Mouse (Mus musculus): Measurements from ENCODE around the gene Cyb5d1.

Gene Cyb5d1

GRCm38 (mm10) chr11:69415668-69416451 lies 20.4 kb upstream of the Cyb5d1 start:
- no peak for DNase-seq

- no peak for DNase-seq
Measured at GRCm38 (mm10) chr11:69415327-69415667, 19.9 kb upstream of the Cyb5d1 start.

- no peak for DNase-seq
Measured at GRCm38 (mm10) chr11:69414421-69415326, 19.2 kb upstream of the Cyb5d1 start.

- DNase-seq = no peak
Measured at GRCm38 (mm10) chr11:69413221-69414181, 18.1 kb upstream of the Cyb5d1 start, which contains the start of gene Kdm6b. Gene Kdm6b (minus strand): TSS chr11:69413675.

- DNase-seq = no peak
Measured at GRCm38 (mm10) chr11:69412548-69412947, 17.1 kb upstream of the Cyb5d1 start.

GRCm38 (mm10) chr11:69411538-69412203 lies 16.2 kb upstream of the Cyb5d1 start:
- peak; percentile 64 to 66 for DNase-seq

- peak; percentile 86 to 88 for DNase-seq
Measured at GRCm38 (mm10) chr11:69411073-69411535, 15.7 kb upstream of the Cyb5d1 start.

- peak; percentile 91 to 93 for DNase-seq
Measured at GRCm38 (mm10) chr11:69410310-69411072, 15.1 kb upstream of the Cyb5d1 start.

GRCm38 (mm10) chr11:69410045-69410309 lies 14.5 kb upstream of the Cyb5d1 start:
- no peak for DNase-seq

- peak; percentile 94 to 95 for DNase-seq
Measured at GRCm38 (mm10) chr11:69409378-69410044, 14.1 kb upstream of the Cyb5d1 start.

- peak; percentile 77 to 78 for DNase-seq
Measured at GRCm38 (mm10) chr11:69408541-69409377, 13.3 kb upstream of the Cyb5d1 start.

- DNase-seq = no peak
Measured at GRCm38 (mm10) chr11:69407724-69408004, 12.2 kb upstream of the Cyb5d1 start.

GRCm38 (mm10) chr11:69406867-69407723 lies 11.7 kb upstream of the Cyb5d1 start:
- DNase-seq = no peak

GRCm38 (mm10) chr11:69406282-69406681 lies 10.9 kb upstream of the Cyb5d1 start:
- DNase-seq = no peak

GRCm38 (mm10) chr11:69405397-69406200 lies 10.2 kb upstream of the Cyb5d1 start:
- no peak for DNase-seq

GRCm38 (mm10) chr11:69404595-69405396 lies 9.4 kb upstream of the Cyb5d1 start:
- no peak for DNase-seq

Data from B cell, adult 2 months (primary cell).